Mouse (Mus musculus): ENCODE measurements around the gene Babam2. TPM values are rescaled to one million over a fixed set of nuclear protein-coding genes. Genes with fewer than 3 reads are reported as not detected.
"Not testable (repeated sequence)": the region's sequence is repeated elsewhere in the genome, so short reads cannot be mapped to it uniquely, and the experiment has no call there.

Gene Babam2
- total RNA-seq, 4 experiments from 2014 or later: 43.3 to 54.7 (median 48.8) TPM

- no peak for DNase-seq (ENCODE audit: low spot score in 2 of 2)
These were observed 233.7 kb downstream of the Babam2 start for GRCm38 (mm10) chr5:31931127-31931625.

GRCm38 (mm10) chr5:31931637-31932036 is 234.2 kb downstream of the Babam2 start:
- DNase-seq (ENCODE audit: low spot score in 2 of 2): no peak

DNA sequence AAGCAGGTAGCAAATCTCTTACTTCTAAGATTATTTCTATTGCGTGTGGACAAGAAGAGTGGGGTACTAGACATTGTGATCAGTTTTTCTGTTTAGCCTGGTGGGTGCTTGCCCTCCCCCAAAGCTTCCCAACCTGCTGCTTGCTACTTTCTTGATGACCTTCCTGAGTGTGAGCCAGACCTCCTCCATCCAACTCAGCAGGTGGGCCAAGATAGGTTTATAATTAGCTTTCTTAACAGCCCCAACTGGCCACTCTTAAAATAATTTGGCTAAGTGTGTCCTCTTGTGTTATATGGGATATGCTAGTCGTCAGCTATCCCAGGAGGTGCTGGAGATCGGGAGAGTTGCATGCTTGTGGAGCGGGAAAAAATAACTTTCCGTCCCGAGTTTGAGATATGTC is 235.8 kb downstream of the Babam2 start:
- DNase-seq (ENCODE audit: low spot score in 2 of 2): no peak

DNA sequence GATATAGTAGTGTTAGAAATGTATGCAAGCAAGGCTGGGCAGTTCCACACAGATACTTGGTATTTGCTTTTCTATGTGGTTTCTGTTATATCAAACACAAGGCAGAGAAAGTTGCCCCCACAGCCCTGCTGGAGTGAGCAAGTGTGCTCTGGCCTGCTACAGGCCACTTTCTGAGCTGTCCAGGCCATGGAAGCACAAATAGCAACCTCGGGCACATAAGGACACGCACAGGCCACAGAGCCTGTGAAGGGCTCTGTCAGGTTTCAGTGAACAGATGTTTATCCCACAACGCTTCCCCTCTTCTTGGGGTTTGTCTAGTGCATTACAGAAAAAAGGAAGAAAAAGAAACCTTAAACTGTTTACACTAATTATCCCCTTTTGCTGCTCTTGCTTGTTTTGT is 236.9 kb downstream of the Babam2 start:
- no peak for DNase-seq (ENCODE audit: low spot score in 2 of 2)

- DNase-seq (ENCODE audit: low spot score in 2 of 2): no peak
These were observed 238.5 kb downstream of the Babam2 start for GRCm38 (mm10) chr5:31935936-31936335.

DNA sequence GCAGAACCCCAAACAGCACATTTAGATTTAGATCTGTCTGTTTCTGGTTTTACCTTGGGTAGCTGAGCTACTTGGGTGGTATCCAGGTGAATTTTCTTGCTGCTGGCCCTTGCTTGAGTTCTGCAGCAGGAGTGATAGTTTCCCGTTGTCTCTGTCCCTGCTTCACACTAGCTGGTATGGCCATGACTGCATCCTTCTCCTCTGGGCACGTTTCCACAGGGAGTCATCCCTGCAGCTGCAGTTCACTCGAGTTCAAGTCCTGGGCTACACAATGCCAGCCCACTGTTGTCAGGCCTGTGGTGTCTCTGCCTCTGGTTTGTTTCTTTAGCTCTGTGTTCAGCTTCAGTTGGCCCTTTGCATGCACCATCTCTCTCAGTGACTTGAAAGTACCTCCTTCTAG is 239.0 kb downstream of the Babam2 start:
- no peak for DNase-seq (ENCODE audit: low spot score in 2 of 2)

- no peak for DNase-seq (ENCODE audit: low spot score in 2 of 2)
These were observed 243.4 kb downstream of the Babam2 start for GRCm38 (mm10) chr5:31940876-31941275.

GRCm38 (mm10) chr5:31947185-31947584 is 249.7 kb downstream of the Babam2 start:
- no peak for DNase-seq (ENCODE audit: low spot score in 2 of 2)

DNA sequence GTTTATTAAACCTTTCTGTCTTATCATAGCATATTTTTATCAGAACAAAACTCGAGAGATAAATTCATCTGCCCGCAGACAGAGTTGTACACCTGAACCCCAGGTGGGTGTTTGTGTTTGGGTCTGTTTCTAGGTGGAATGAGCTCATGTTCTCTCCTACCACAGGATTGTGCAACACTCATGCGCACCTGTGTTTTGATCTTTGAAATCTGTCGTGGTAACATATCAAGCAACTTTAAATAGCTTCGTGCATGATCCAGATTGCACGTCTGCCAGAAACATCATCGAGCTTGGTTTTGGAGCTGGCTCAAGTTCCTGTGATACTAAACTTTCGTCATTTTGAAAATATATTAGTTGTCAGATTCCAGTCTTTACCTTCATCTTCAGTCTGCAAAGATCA is 251.9 kb downstream of the Babam2 start:
- no peak for DNase-seq (ENCODE audit: low spot score in 2 of 2)

DNA sequence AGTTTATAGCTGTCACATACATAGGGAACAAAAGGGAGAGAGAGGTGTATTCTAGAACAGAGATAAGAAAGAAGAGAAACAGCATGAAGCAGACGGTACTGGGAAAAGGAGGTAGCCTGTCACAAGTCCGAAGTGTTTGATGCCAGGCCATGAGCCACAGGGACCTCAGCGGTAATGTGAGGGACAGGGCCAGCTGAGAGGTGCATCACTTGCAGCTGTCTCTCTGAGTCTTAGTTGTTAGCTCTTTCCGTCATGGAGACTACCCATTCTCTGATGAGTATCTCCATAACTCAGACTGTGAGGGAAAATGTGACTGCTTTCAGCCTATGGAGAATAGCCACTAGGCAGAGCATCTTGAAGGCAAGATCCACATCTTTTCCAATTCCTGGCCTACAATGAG is 253.0 kb downstream of the Babam2 start:
- DNase-seq (ENCODE audit: low spot score in 2 of 2): no peak

DNA sequence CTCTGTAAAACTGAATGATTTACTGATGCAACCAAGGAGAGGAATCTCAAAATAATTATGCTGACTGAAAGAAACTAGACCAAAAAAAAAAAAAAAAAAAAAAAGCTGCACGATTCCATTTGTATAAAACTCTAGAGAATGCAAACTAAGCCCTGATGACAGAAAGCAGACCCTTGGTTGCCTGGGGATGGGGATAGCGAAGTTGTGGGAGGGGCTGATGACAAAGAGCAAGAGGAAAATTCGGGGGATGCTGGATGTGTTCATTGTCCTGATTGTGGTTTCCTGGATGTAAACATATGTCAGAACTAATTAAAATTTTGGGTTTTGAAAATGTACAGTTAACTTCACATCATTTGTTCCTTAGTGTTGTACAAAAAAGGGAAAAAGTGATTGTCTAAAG is 257.7 kb downstream of the Babam2 start:
- no peak for DNase-seq (ENCODE audit: low spot score in 2 of 2)

DNA sequence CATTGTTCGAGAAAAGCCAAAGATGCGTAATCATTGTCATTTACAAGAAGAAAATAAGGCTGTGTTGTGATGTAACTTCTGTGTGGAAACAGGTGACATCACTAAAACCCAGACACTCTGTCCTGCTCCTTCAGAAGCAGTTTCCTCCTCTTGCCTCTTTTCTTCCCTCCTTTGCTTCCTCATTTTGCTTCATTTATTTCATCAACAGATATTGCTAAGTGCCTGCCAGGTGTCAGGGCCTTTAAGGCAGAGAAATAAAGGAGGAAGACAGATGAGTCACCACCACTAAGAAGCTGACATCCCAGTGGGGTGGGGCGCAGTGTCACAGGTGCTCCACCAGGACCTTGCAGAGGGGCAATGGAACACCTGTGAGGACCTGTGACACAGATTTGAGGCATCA is 258.9 kb downstream of the Babam2 start:
- DNase-seq (ENCODE audit: low spot score in 2 of 2): no peak

DNA sequence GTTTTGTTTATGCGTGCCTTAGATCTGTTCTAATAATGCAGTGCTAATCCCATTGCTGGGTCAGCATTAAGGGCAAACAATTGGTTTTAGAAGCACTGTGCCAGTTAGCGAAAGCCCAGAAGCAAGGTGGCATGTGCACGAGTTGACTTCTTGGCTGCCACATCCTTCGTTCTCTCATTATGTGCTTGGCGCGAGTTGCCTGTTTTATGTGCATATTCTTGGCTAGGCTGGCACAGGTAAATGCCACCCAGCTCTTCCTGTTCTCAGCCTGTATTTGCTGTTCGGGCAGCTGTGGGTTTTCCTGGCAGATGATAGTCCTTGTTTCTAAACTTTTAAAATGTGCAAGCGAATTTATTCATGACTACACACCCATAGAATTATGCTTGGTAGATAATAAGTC is 262.4 kb downstream of the Babam2 start:
- no peak for DNase-seq (ENCODE audit: low spot score in 2 of 2)

GRCm38 (mm10) chr5:31961423-31961822 is 263.9 kb downstream of the Babam2 start:
- DNase-seq (ENCODE audit: low spot score in 2 of 2): no peak

DNA sequence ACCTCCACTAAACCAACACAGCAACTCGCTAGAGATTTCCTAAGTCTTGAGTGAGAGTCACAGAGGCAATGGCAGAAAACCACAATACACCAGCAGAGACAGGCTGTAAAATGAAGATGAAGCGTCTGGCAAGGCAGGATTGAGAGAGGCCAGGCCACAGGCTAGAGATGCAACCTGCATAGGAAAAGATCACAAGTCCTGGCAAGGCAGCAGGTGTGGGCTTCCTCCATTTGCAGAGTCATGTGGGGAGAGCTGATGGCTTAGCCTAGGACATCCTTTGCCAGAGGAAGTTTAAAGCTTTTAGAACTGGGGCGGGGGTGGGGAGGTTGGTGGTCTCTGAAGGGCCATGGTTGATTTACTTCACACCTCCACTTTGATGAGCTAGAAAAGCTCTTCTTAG is 264.9 kb downstream of the Babam2 start:
- DNase-seq (ENCODE audit: low spot score in 2 of 2): no peak

GRCm38 (mm10) chr5:31963352-31963751 is 265.9 kb downstream of the Babam2 start:
- DNase-seq (ENCODE audit: low spot score in 2 of 2): no peak

DNA sequence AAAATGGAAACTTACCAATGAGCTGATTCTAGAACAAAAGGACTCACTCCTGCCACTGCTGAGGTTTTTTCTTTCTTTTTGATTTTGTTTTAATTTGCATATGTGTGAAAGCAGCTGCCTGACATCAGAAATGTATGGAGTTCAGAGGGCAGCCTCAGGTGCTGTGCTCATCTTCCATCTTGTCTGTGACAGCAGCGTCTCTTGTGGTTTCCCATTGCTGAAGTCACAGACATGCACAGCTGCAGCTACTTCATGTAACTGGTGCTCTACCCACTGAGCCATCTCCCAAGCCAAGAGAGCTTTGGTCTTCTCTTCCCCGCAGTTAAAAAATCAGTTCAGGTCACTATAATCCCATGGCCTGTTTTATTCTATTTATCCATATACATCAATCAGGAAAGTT is 266.4 kb downstream of the Babam2 start:
- DNase-seq (ENCODE audit: low spot score in 2 of 2): no peak

DNA sequence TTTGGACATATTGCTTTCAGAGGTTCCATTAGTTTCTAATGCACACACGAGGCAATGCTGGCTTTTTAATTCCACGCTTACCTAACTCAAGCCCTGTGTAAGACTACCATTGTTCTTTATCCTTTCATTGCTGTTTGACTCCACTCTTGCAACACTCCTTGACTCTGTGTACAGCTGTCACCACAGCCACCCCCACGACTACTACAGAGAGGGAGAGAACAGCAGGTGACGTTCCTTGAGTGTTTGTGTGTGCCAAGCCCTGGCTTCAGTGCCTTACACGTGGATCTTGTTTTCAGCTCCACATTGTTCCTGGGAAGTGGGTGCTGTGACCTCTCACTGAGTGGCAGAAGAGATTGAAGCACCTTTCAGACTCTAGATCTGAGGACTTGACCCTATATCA is 269.3 kb downstream of the Babam2 start:
- DNase-seq (ENCODE audit: low spot score in 2 of 2): no peak

DNA sequence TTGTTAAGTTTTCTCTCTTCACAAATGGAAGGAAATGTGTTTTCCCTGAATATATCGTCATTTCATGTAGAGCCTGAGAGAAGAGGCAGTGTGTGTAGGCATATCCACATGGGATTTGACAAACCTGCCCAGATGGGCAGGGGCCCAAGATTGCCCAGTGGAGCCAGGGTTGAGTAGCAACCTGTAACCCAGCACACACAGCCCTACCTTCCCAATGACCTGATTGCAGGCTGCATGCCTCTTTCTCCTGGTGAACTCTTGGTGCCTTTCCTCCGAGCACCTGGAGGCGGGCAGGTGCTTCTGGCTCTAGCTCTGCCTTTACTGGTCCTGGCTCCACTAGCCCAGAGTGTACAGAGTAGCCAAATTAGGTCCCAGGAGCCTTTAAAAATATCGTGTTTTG is 270.0 kb downstream of the Babam2 start:
- no peak for DNase-seq (ENCODE audit: low spot score in 2 of 2)

DNA sequence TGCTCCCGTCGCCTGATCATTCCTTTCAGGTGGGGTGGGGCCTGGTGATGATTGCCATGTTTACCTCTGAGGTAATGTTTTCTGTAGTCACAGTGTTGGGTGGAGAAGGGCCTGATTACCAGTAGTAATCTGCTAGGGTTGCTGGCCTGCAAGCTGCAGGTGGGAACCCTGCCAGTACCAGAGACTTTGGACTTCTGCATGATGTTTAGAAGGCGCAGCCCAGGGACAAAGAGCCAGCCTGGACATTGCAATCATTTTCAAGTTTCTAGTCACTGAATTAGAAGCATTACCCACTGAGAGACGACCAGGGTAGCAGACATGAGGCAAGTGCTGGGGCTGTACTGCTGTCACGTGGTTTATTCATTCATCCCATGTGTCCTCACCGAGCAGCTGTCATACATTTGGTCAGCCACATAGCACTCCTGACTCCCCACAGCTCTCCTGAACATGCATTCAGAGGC is 270.6 kb downstream of the Babam2 start:
- no peak for DNase-seq (ENCODE audit: low spot score in 2 of 2)

DNA sequence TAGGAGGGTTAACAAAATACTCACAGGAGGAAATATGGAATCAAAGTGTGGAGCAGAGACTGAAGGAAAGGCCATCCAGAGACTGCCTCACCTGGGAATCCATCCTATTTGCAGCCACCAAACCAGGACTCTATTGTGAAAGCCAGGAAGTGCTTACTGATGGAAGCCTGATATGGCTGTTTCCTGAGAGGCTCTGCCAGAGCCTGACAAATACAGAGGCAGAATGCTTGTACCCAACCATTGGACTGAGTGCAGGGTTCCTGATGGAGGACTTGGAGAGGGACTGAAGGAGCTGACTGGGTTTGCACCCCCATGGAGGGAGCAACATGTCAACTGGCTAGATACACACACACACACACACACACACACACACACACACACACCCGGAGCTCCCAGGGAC is 274.9 kb downstream of the Babam2 start:
- DNase-seq (ENCODE audit: low spot score in 2 of 2): not testable (repeated sequence)

- no peak for DNase-seq (ENCODE audit: low spot score in 2 of 2)
These were observed 277.2 kb downstream of the Babam2 start for GRCm38 (mm10) chr5:31974614-31975168.

GRCm38 (mm10) chr5:31982061-31982460 is 284.6 kb downstream of the Babam2 start:
- no peak for DNase-seq (ENCODE audit: low spot score in 2 of 2)

GRCm38 (mm10) chr5:31983161-31983560 is 285.7 kb downstream of the Babam2 start:
- DNase-seq (ENCODE audit: low spot score in 2 of 2): no peak

Measured in left cerebral cortex, adult 8-10 months (tissue).